Mouse (Mus musculus): ENCODE measurements around the gene Dnmt3b.

- TF ChIP-seq CTCF (conservative IDR thresholded peaks at IDR 0.05; ENCODE audit: insufficient read depth, insufficient read length, low read depth, low read length), result peak; percentile 65
- TF ChIP-seq POLR2A (IDR thresholded peaks at IDR 0.05; ENCODE audit: low read depth, low read length), result no peak
Observed at GRCm38 (mm10) chr2:153694462-153695085, 45.3 kb downstream of the Dnmt3b start.
